Mouse (Mus musculus): ENCODE measurements around the gene Rbm14. TPM values are rescaled to one million over a fixed set of nuclear protein-coding genes. Genes with fewer than 3 reads are reported as not detected.

Gene Rbm14
- 68.5 to 90.5 TPM (median 73.1 TPM) in 4 replicates for total RNA-seq (2023; ENCODE audit: inconsistent age)

DNA sequence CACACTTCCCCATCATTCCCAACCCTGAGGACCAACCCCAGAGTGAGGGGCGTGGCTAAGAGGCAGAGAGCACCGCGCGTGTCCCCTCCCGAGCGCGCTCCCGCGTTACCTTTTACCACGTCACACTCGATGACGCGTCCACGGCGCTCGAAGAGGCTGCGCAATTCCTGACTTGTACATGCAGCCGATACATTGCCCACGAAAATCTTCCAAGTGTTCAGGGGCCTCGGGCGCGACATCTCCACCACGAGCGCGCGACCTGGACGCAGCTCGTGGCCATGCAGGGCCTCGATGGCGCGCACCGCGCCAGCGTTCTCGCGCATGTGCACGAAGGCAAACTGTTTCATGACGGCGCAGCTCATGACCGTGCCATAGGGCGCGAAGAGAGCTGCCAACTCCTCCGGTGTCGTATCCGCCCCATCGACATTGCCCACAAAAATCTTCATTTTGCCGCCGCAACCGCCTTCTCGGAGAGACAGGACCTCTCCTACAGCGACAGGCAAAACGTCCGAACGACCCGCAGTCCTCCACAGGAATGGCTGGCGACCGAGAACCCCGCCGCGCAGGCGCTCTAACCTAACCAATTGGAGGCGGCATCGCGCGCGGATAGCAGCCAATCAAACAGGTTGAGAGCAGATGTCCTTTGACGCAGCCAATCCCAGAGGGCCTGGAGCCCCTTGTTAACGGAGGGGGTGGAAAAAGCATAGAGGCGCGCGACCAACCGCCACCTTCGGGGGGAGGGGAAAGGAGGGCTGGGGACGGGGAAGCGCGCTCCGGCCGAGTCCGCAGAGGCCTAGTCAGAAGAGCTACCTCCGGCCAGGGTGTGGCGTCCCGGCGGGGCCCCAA, at the start of gene Rbm14, which contains the start of gene Gm21992:
Gene Rbm14, minus strand, starts transcription at position 572 of the 846 bp plus-strand sequence.
Gene Gm21992, minus strand, starts transcription at position 550 of the 846 bp plus-strand sequence.

GRCm38 (mm10) chr19:4854552-4855469, 43.4 kb upstream of the Rbm14 start, which contains the start of gene Ctsf:
TSS of gene Ctsf (plus strand) at chr19:4855130.

GRCm38 (mm10) chr19:4839149-4839548, 27.7 kb upstream of the Rbm14 start, which contains the start of the genes Ccs and Ccdc87:
TSS of gene Ccs (minus strand) at chr19:4839332.
TSS of gene Ccdc87 (plus strand) at chr19:4839366.

GRCm38 (mm10) chr19:4793831-4794422, 17.5 kb downstream of the Rbm14 start, which contains the start of gene Rbm4:
TSS of gene Rbm4 (minus strand) at chr19:4793901.

GRCm38 (mm10) chr19:4756193-4756911, 55.1 kb downstream of the Rbm14 start, which contains the start of gene Rbm4b:
TSS of gene Rbm4b (plus strand) at chr19:4756497.

Other genes starting within 250 kb of the Rbm14 start
- 0.16 to 0.33 TPM (median 0.29 TPM) in 4 replicates for gene Lrfn4, start 196.0 kb downstream of the Rbm14 start, total RNA-seq (2023; ENCODE audit: inconsistent age)
- 53.6 to 54.6 TPM (median 54.2 TPM) in 4 replicates for gene Rce1, start 186.0 kb downstream of the Rbm14 start, total RNA-seq (2023; ENCODE audit: inconsistent age)
- gene Gm960, start 113.0 kb downstream of the Rbm14 start, total RNA-seq (2023; ENCODE audit: inconsistent age) = not detected in 4 replicates
- not detected in 4 replicates for gene Sptbn2, start 100.5 kb downstream of the Rbm14 start, total RNA-seq (2023; ENCODE audit: inconsistent age)
- 22.8 to 27.2 TPM (median 23.0 TPM) in 4 replicates for gene Rbm4b, start 55.1 kb downstream of the Rbm14 start, total RNA-seq (2023; ENCODE audit: inconsistent age)
- gene Rbm4, start 17.7 kb downstream of the Rbm14 start, total RNA-seq (2023; ENCODE audit: inconsistent age) = 66.4 to 76.6 TPM (median 70.6 TPM) in 4 replicates
- 28.2 to 42.1 TPM (median 30.4 TPM) in 4 replicates for gene Gm21992, start within 50 bp of the Rbm14 start, total RNA-seq (2023; ENCODE audit: inconsistent age)
- gene Ccs, start 27.7 kb upstream of the Rbm14 start, total RNA-seq (2023; ENCODE audit: inconsistent age) = 22.2 to 26.6 TPM (median 24.0 TPM) in 4 replicates
- not detected in 4 replicates for gene Ccdc87, start 27.7 kb upstream of the Rbm14 start, total RNA-seq (2023; ENCODE audit: inconsistent age)
- 0.63 to 1.5 TPM (median 1.4 TPM) in 3 of 4 replicates, not detected in the other for gene Ctsf, start 43.5 kb upstream of the Rbm14 start, total RNA-seq (2023; ENCODE audit: inconsistent age)
- gene Actn3, start 66.3 kb upstream of the Rbm14 start, total RNA-seq (2023; ENCODE audit: inconsistent age) = not detected in 4 replicates
- 7.2 to 12.1 TPM (median 9.8 TPM) in 4 replicates for gene Zdhhc24, start 67.0 kb upstream of the Rbm14 start, total RNA-seq (2023; ENCODE audit: inconsistent age)
- 2.5 to 5.7 TPM (median 2.9 TPM) in 4 replicates for gene Bbs1, start 95.0 kb upstream of the Rbm14 start, total RNA-seq (2023; ENCODE audit: inconsistent age)
- gene Dpp3, start 116.7 kb upstream of the Rbm14 start, total RNA-seq (2023; ENCODE audit: inconsistent age) = 71.4 to 78.7 TPM (median 76.1 TPM) in 4 replicates
- 1.1 to 4.0 TPM (median 1.6 TPM) in 4 replicates for gene Peli3, start 131.5 kb upstream of the Rbm14 start, total RNA-seq (2023; ENCODE audit: inconsistent age)
- gene Mrpl11, start 150.5 kb upstream of the Rbm14 start, total RNA-seq (2023; ENCODE audit: inconsistent age) = 31.3 to 42.8 TPM (median 37.5 TPM) in 4 replicates
- 0.22 TPM in 1 of 4 replicates, not detected in the others for gene Npas4, start 178.7 kb upstream of the Rbm14 start, total RNA-seq (2023; ENCODE audit: inconsistent age)
- 2.3 to 4.6 TPM (median 3.6 TPM) in 4 replicates for gene Slc29a2, start 212.2 kb upstream of the Rbm14 start, total RNA-seq (2023; ENCODE audit: inconsistent age)
- gene B4gat1, start 227.2 kb upstream of the Rbm14 start, total RNA-seq (2023; ENCODE audit: inconsistent age) = 1.0 to 3.7 TPM (median 2.2 TPM) in 4 replicates
- gene AC124502.3, start 227.3 kb upstream of the Rbm14 start, total RNA-seq (2023; ENCODE audit: inconsistent age) = 2.1 to 4.3 TPM (median 3.1 TPM) in 4 replicates
- gene Brms1, start 229.7 kb upstream of the Rbm14 start, total RNA-seq (2023; ENCODE audit: inconsistent age) = 59.2 to 67.2 TPM (median 63.0 TPM) in 4 replicates
- 1.8 to 3.9 TPM (median 3.1 TPM) in 4 replicates for gene Rin1, start 238.8 kb upstream of the Rbm14 start, total RNA-seq (2023; ENCODE audit: inconsistent age)

Measured in B cell, adult (primary cell).